Mouse (Mus musculus): ENCODE data around the gene Gngt2.

GRCm38 (mm10) chr11:95843421-95843950, 6.5 kb downstream of the Gngt2 start:
- TF ChIP-seq EP300 (IDR thresholded peaks at IDR 0.05; ENCODE audit: low read depth) (no peak), CTCF (IDR thresholded peaks at IDR 0.05; ENCODE audit: low read depth) (no peak)

All from heart, postnatal 0 days (tissue).